Mouse (Mus musculus) intestine, embryonic 14.5 days (tissue): Measurements from ENCODE around the gene Zfp46. TPM values are rescaled to one million over a fixed set of nuclear protein-coding genes. Genes with fewer than 3 reads are reported as not detected.

Experiments
- ATAC-seq: fragments of 200-750 bp; cut with Nextera tagmentation; replicated peaks from 2 replicates; pipeline ENCODE4 v1.8.0; 2017; ENCODE audit warnings: low read depth, moderate number of reproducible peaks, moderate TSS enrichment, moderate library complexity; ENCODE audit not compliant: low FRiP score, low TSS enrichment
- DNase-seq: peaks from one replicate; pipeline ENCODE4 v3.0.0-alpha.2; 2018; ENCODE audit warnings: low spot score
- H3K27ac ChIP-seq: fragments of 300-500 bp; sonication (generic); 2 replicates; pipeline ENCODE4 v1.5.1; 2014; ENCODE audit warnings: low read depth, mild to moderate bottlenecking, control low read depth
- H3K27me3 ChIP-seq: fragments of 300-500 bp; sonication (generic); replicated peaks from 2 replicates; pipeline ENCODE4 v1.6.1; 2014; ENCODE audit warnings: low read length, control low read depth; ENCODE audit not compliant: control insufficient read depth, insufficient read depth
- H3K36me3 ChIP-seq: fragments of 300-500 bp; sonication (generic); 2 replicates; pipeline ENCODE4 v1.6.1; 2014; ENCODE audit warnings: low read length, control low read depth; ENCODE audit not compliant: control insufficient read depth, insufficient read depth
- H3K4me1 ChIP-seq: fragments of 300-500 bp; sonication (generic); replicated peaks from 2 replicates; pipeline ENCODE4 v1.6.1; 2014; ENCODE audit warnings: low read length, control low read depth, mixed read lengths; ENCODE audit not compliant: control insufficient read depth, insufficient read depth
- H3K4me2 ChIP-seq: fragments of 300-500 bp; sonication (generic); 2 replicates; pipeline ENCODE4 v1.6.1; 2014; ENCODE audit warnings: low read length
- H3K4me3 ChIP-seq: fragments of 300-500 bp; sonication (generic); 2 replicates; pipeline ENCODE4 v1.5.1; 2014; ENCODE audit warnings: low read depth, low read length, control low read depth, mixed read lengths
- H3K9ac ChIP-seq: fragments of 300-500 bp; sonication (generic); 2 replicates; pipeline ENCODE4 v1.6.1; 2014; ENCODE audit warnings: mild to moderate bottlenecking, low read length
- H3K9me3 ChIP-seq: fragments of 300-500 bp; sonication (generic); 2 replicates; pipeline ENCODE4 v1.6.1; 2016; ENCODE audit warnings: low read length, control low read depth; ENCODE audit not compliant: control insufficient read depth
- WGBS: fragments of 180-500 bp; shearing (Covaris S2); extraction: QIAGEN DNeasy Blood & Tissue Kit; methylation state at CpG from one replicate; pipeline ENCODE4 v1.1.7; 2014; 5-methylcytosine and 5-hydroxymethylcytosine counted together
- polyA plus RNA-seq: library from polyadenylated mRNA; unstranded; fragments of >200 nt; fragmentation: Nextera tagmentation; extraction: Ambion mirVana; gene quantifications from 2 replicates; pipeline ENCODE4 v1.2.1, GENCODE M21; 2014

Gene Zfp46
- polyA plus RNA-seq, 1 experiment from 2014 or later: 19.0 TPM

- ATAC-seq (peak; percentile 28), DNase-seq (peak; percentile 85)
- Histone ChIP-seq H3K9me3 (no peaks in the 10 kb centered on the region), H3K4me1 (peaks cover 35% of the 10 kb centered on the region), H3K27ac (peak overlapping the region; percentile 98), H3K9ac (peak overlapping the region; percentile 100), H3K36me3 (peaks cover 2% of the 10 kb centered on the region), H3K4me3 (peak overlapping the region; percentile 99), H3K27me3 (no peaks in the 10 kb centered on the region), H3K4me2 (peak overlapping the region; percentile 80)
- under 1% methylated on average over 71 of the region's 81 CpGs for WGBS
Observed at GRCm38 (mm10) chr4:136311042-136311999, 26.8 kb downstream of the Zfp46 start.

GRCm38 (mm10) chr4:136312616-136313015, 28.1 kb downstream of the Zfp46 start:
- no peak for ATAC-seq
- Histone ChIP-seq H3K36me3 (peaks cover 15% of the 10 kb centered on the region), H3K4me1 (peaks cover 35% of the 10 kb centered on the region), H3K9me3 (no peaks in the 10 kb centered on the region), H3K27ac (no peak overlapping the region), H3K4me3 (peak overlapping the region; percentile 99), H3K27me3 (no peaks in the 10 kb centered on the region), H3K4me2 (peak overlapping the region; percentile 80), H3K9ac (peak overlapping the region; percentile 100)
- DNase-seq: no peak
- WGBS: 15% methylated on average over 4 of the region's 4 CpGs

GRCm38 (mm10) chr4:136317667-136318066, 33.2 kb downstream of the Zfp46 start:
- Histone ChIP-seq H3K27me3 (no peaks in the 10 kb centered on the region), H3K9ac (no peak overlapping the region), H3K4me1 (peaks cover 21% of the 10 kb centered on the region), H3K27ac (no peak overlapping the region), H3K4me2 (no peak overlapping the region), H3K36me3 (peaks cover 65% of the 10 kb centered on the region), H3K4me3 (no peak overlapping the region), H3K9me3 (no peaks in the 10 kb centered on the region)
- ATAC-seq: no peak
- 94% methylated on average over 4 of the region's 4 CpGs for WGBS
- no peak for DNase-seq

- no peaks in the 10 kb centered on the region for H3K27me3 ChIP-seq
- no peak for ATAC-seq
- no peak overlapping the region for H3K4me2 ChIP-seq
- 85% methylated on average over 4 of the region's 4 CpGs for WGBS
- no peak for DNase-seq
- no peak overlapping the region for H3K4me3 ChIP-seq
- H3K4me1 ChIP-seq: peaks cover 1% of the 10 kb centered on the region; the same call in 1 of the 2 replicates
- H3K36me3 ChIP-seq: peaks cover 84% of the 10 kb centered on the region
- H3K9ac ChIP-seq: no peak overlapping the region
- no peak overlapping the region for H3K27ac ChIP-seq
- H3K9me3 ChIP-seq: no peaks in the 10 kb centered on the region
Observed at GRCm38 (mm10) chr4:136320016-136320415, 35.5 kb downstream of the Zfp46 start.

GRCm38 (mm10) chr4:136324226-136324625, 39.7 kb downstream of the Zfp46 start:
- Histone ChIP-seq H3K36me3 (peaks cover 92% of the 10 kb centered on the region), H3K4me3 (no peak overlapping the region), H3K9me3 (no peaks in the 10 kb centered on the region), H3K27me3 (no peaks in the 10 kb centered on the region), H3K27ac (no peak overlapping the region), H3K4me1 (no peaks in the 10 kb centered on the region), H3K4me2 (no peak overlapping the region), H3K9ac (no peak overlapping the region)
- WGBS: 65% methylated on average over 2 of the region's 2 CpGs
- DNase-seq (no peak), ATAC-seq (no peak)

- 81% methylated on average over 5 of the region's 5 CpGs for WGBS
- H3K4me2 ChIP-seq: no peak overlapping the region
- no peak overlapping the region for H3K27ac ChIP-seq
- no peak for DNase-seq
- no peak overlapping the region for H3K4me3 ChIP-seq
- no peak for ATAC-seq
- H3K9me3 ChIP-seq: no peaks in the 10 kb centered on the region
- H3K27me3 ChIP-seq: no peaks in the 10 kb centered on the region
- no peaks in the 10 kb centered on the region for H3K4me1 ChIP-seq
- no peak overlapping the region for H3K9ac ChIP-seq
- H3K36me3 ChIP-seq: peaks cover 90% of the 10 kb centered on the region
Observed at GRCm38 (mm10) chr4:136327238-136327637, 42.8 kb downstream of the Zfp46 start.

GRCm38 (mm10) chr4:136328115-136328514, 43.6 kb downstream of the Zfp46 start:
- peaks cover 90% of the 10 kb centered on the region for H3K36me3 ChIP-seq
- no peaks in the 10 kb centered on the region for H3K4me1 ChIP-seq
- ATAC-seq (no peak), DNase-seq (no peak)
- no peaks in the 10 kb centered on the region for H3K27me3 ChIP-seq
- no peak overlapping the region for H3K9ac ChIP-seq
- no peaks in the 10 kb centered on the region for H3K9me3 ChIP-seq
- H3K4me3 ChIP-seq: no peak overlapping the region
- H3K27ac ChIP-seq: no peak overlapping the region
- no peak overlapping the region for H3K4me2 ChIP-seq

GRCm38 (mm10) chr4:136331709-136332108, 47.2 kb downstream of the Zfp46 start:
- no peaks in the 10 kb centered on the region for H3K27me3 ChIP-seq
- DNase-seq: no peak
- no peaks in the 10 kb centered on the region for H3K9me3 ChIP-seq
- ATAC-seq: no peak
- no peak overlapping the region for H3K4me3 ChIP-seq
- no peak overlapping the region for H3K27ac ChIP-seq
- 91% methylated on average over 3 of the region's 3 CpGs for WGBS
- H3K4me2 ChIP-seq: no peak overlapping the region
- no peaks in the 10 kb centered on the region for H3K4me1 ChIP-seq
- no peak overlapping the region for H3K9ac ChIP-seq
- H3K36me3 ChIP-seq: peaks cover 95% of the 10 kb centered on the region

- DNase-seq: no peak
- Histone ChIP-seq H3K36me3 (peaks cover 95% of the 10 kb centered on the region), H3K9ac (no peak overlapping the region), H3K27ac (no peak overlapping the region), H3K4me3 (no peak overlapping the region), H3K4me1 (no peaks in the 10 kb centered on the region), H3K27me3 (no peaks in the 10 kb centered on the region), H3K9me3 (no peaks in the 10 kb centered on the region), H3K4me2 (no peak overlapping the region)
- no peak for ATAC-seq
- WGBS: 80% methylated on average over 3 of the region's 3 CpGs
Observed at GRCm38 (mm10) chr4:136333191-136333590, 48.7 kb downstream of the Zfp46 start.
